Mouse (Mus musculus) kidney, embryonic 14.5 days (tissue): ENCODE data around the gene Gas1. TPM values are rescaled to one million over a fixed set of nuclear protein-coding genes. Genes with fewer than 3 reads are reported as not detected.

Experiments
- ATAC-seq: fragments of 200-750 bp; cut with Nextera tagmentation; 2 replicates; pipeline ENCODE4 v1.8.0; 2017; ENCODE audit warnings: moderate number of reproducible peaks, mild to moderate bottlenecking, moderate TSS enrichment, moderate library complexity; ENCODE audit not compliant: low FRiP score, low TSS enrichment
- H3K27ac ChIP-seq: fragments of 300-500 bp; sonication (generic); 2 replicates; pipeline ENCODE4 v1.5.1; 2014; ENCODE audit warnings: low read depth, mild to moderate bottlenecking, low read length, moderate library complexity, mixed read lengths
- H3K27me3 ChIP-seq: fragments of 300-500 bp; sonication (generic); 2 replicates; pipeline ENCODE4 v1.6.1; 2014; ENCODE audit warnings: mild to moderate bottlenecking, low read length; ENCODE audit not compliant: control insufficient read depth, insufficient read depth
- H3K36me3 ChIP-seq: fragments of 300-500 bp; sonication (generic); 2 replicates; pipeline ENCODE4 v1.6.1; 2014; ENCODE audit warnings: low read length, mixed read lengths; ENCODE audit not compliant: control insufficient read depth, insufficient read depth
- H3K4me1 ChIP-seq: fragments of 300-500 bp; sonication (generic); 2 replicates; pipeline ENCODE4 v1.6.1; 2014; ENCODE audit warnings: low read length, mixed read lengths; ENCODE audit not compliant: control insufficient read depth, insufficient read depth
- H3K4me2 ChIP-seq: fragments of 300-500 bp; sonication (generic); replicated peaks from 2 replicates; pipeline ENCODE4 v1.6.1; 2014; ENCODE audit warnings: low read depth, mild to moderate bottlenecking, low read length
- H3K4me3 ChIP-seq: fragments of 300-500 bp; sonication (generic); 2 replicates; pipeline ENCODE4 v1.5.1; 2014; ENCODE audit warnings: mild to moderate bottlenecking, low read length
- H3K9ac ChIP-seq: fragments of 300-500 bp; sonication (generic); 2 replicates; pipeline ENCODE4 v1.6.1; 2014; ENCODE audit warnings: low read depth, mild to moderate bottlenecking, low read length, moderate library complexity
- H3K9me3 ChIP-seq: fragments of 300-500 bp; sonication (generic); 2 replicates; pipeline ENCODE4 v1.6.1; 2016; ENCODE audit warnings: low read length; ENCODE audit not compliant: control insufficient read depth
- WGBS: fragments of 180-500 bp; shearing (Covaris S2); extraction: QIAGEN DNeasy Blood & Tissue Kit; methylation state at CpG from one replicate; pipeline ENCODE4 v1.1.7; 2014; 5-methylcytosine and 5-hydroxymethylcytosine counted together
- polyA plus RNA-seq: library from polyadenylated mRNA; unstranded; fragments of >200 nt; fragmentation: Nextera tagmentation; extraction: Ambion mirVana; gene quantifications from 2 replicates; pipeline ENCODE4 v1.2.1, GENCODE M21; 2014

The Gas1 gene
- polyA plus RNA-seq, 1 experiment from 2014 or later: 143 TPM

GRCm38 (mm10) chr13:60134439-60134799 is 42.7 kb downstream of the Gas1 start:
- no peaks in the 10 kb centered on the region for H3K27me3 ChIP-seq
- no peaks in the 10 kb centered on the region for H3K9me3 ChIP-seq
- no peak overlapping the region for H3K9ac ChIP-seq
- peaks cover 14% of the 10 kb centered on the region for H3K4me1 ChIP-seq
- 83% methylated on average over 5 of the region's 5 CpGs for WGBS
- H3K27ac ChIP-seq: no peak overlapping the region
- no peak for ATAC-seq
- H3K4me3 ChIP-seq: no peak overlapping the region
- no peaks in the 10 kb centered on the region for H3K36me3 ChIP-seq
- H3K4me2 ChIP-seq: no peak overlapping the region

DNA sequence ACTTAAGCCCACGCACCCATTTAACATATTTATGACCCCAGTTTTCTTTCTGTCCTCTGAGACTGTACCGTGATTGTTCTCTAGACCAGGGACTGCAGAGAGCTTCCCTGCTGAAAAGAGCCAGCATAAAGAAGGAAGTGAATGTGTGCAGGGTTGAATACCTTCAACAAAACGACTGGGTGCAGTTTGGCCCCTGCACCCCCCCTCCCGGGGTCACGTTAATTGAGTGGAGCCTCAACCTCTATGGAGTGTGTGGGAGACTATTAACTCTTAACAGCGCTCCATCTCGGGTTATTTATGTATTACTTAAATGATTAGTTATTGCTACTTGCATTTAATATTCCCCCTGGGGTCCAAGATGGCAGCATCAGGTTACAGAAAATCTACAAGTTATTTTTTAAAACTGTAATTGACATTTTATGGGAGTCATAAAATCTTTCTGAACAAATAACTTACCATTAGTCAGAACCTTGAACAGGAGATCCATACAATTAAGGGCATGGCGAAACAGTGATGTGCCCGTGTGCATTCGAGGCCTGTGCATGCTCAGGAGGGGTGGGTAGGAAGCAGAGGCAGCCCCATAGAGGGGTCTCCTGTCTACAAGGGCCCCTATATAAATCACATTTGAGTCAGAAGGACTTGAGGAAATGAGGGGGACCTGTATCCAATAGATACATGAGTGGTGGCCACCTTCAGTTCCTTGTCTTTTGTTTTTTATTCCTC is 43.3 kb downstream of the Gas1 start:
- Histone ChIP-seq H3K9me3 (no peaks in the 10 kb centered on the region), H3K4me3 (no peak overlapping the region), H3K4me1 (peaks cover 14% of the 10 kb centered on the region), H3K9ac (no peak overlapping the region), H3K4me2 (no peak overlapping the region), H3K27ac (no peak overlapping the region), H3K27me3 (no peaks in the 10 kb centered on the region), H3K36me3 (no peaks in the 10 kb centered on the region)
- 15% methylated on average over 10 of the region's 10 CpGs for WGBS
- ATAC-seq: peak; percentile 35; the same call in 1 of the 2 replicates

DNA sequence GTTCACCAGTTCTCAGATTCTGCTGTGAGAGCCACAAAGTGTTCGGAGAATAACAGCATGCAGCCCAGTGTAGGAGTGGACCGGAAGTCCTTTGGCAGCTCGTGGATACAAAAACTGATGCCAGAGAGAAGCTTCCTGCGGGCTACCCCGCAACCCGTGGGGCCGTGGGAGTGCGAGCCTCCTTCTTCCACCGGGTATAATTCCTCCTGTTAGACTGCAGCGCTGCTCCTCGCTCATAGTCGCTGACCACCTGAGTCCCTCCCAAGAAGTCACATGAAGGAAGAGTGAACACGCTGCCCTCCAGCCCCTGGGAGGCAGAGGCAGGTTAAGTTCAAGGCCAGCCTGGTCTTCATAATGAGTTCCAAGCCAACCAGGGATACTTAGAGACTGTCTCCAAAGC is 45.4 kb downstream of the Gas1 start:
- ATAC-seq: no peak
- Histone ChIP-seq H3K9me3 (no peaks in the 10 kb centered on the region), H3K4me3 (no peak overlapping the region), H3K27me3 (no peaks in the 10 kb centered on the region), H3K4me2 (no peak overlapping the region), H3K27ac (no peak overlapping the region), H3K9ac (no peak overlapping the region), H3K36me3 (no peaks in the 10 kb centered on the region), H3K4me1 (peaks cover 14% of the 10 kb centered on the region)
- WGBS: 39% methylated on average over 13 of the region's 13 CpGs

DNA sequence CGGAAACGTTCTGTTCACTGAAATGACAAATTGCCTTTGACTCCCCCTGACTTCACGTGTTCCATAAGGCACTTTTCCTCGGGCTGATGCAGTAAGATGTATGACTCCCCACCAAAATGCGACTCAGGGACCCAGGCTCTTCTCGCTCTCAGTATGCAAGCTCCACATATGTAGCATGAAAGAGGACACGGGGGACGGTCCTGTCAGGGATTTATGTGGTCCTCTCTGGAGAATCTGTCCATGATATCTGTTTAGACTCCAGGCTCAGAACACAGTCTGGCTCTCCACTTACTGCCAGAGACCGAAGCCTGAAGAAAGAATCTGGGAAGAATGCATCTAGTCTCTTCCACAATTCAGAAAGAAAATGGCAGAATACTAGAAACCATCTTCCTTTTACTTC is 47.6 kb downstream of the Gas1 start:
- H3K4me2 ChIP-seq: no peak overlapping the region
- H3K4me1 ChIP-seq: peaks cover 28% of the 10 kb centered on the region
- no peak for ATAC-seq
- H3K27me3 ChIP-seq: no peaks in the 10 kb centered on the region
- H3K27ac ChIP-seq: no peak overlapping the region
- H3K9me3 ChIP-seq: no peaks in the 10 kb centered on the region
- H3K36me3 ChIP-seq: no peaks in the 10 kb centered on the region
- H3K4me3 ChIP-seq: no peak overlapping the region
- no peak overlapping the region for H3K9ac ChIP-seq
- 30% methylated on average over 9 of the region's 9 CpGs for WGBS

DNA sequence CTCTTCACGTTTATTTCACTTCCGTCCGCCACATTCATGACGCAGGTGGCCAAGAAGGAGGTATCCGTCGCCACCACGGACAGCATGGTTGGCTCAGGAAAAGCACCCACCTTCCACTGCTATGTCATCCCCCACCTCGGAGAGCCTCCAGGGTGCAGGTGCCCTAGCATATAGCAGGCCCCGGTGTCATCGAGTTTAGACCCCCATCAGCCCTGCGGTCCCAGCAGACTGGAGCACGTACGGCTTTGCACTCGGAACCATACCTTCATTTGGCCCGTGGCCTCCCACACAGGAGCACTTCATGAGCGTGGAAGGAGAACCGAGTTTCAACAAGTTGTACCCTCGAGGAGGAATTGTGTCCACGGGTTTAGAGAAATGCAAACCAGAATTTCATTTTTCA is 50.8 kb downstream of the Gas1 start:
- H3K4me1 ChIP-seq: peaks cover 32% of the 10 kb centered on the region
- WGBS: 49% methylated on average over 19 of the region's 19 CpGs
- ATAC-seq: no peak; the same call in 1 of the 2 replicates
- H3K9me3 ChIP-seq: no peaks in the 10 kb centered on the region
- no peaks in the 10 kb centered on the region for H3K36me3 ChIP-seq
- no peak overlapping the region for H3K4me3 ChIP-seq
- H3K27me3 ChIP-seq: no peaks in the 10 kb centered on the region
- no peak overlapping the region; the same call in 1 of the 2 replicates for H3K4me2 ChIP-seq
- H3K9ac ChIP-seq: no peak overlapping the region
- H3K27ac ChIP-seq: no peak overlapping the region

GRCm38 (mm10) chr13:60125501-60126305 is 51.5 kb downstream of the Gas1 start:
- peak overlapping the region; percentile 15 for H3K4me2 ChIP-seq
- H3K9ac ChIP-seq: no peak overlapping the region; the same call in 1 of the 2 replicates
- no peak for ATAC-seq
- WGBS: 12% methylated on average over 13 of the region's 13 CpGs
- no peak overlapping the region for H3K4me3 ChIP-seq
- no peaks in the 10 kb centered on the region for H3K36me3 ChIP-seq
- no peaks in the 10 kb centered on the region for H3K27me3 ChIP-seq
- H3K27ac ChIP-seq: peak overlapping the region; percentile 62
- peaks cover 32% of the 10 kb centered on the region for H3K4me1 ChIP-seq
- no peaks in the 10 kb centered on the region for H3K9me3 ChIP-seq

DNA sequence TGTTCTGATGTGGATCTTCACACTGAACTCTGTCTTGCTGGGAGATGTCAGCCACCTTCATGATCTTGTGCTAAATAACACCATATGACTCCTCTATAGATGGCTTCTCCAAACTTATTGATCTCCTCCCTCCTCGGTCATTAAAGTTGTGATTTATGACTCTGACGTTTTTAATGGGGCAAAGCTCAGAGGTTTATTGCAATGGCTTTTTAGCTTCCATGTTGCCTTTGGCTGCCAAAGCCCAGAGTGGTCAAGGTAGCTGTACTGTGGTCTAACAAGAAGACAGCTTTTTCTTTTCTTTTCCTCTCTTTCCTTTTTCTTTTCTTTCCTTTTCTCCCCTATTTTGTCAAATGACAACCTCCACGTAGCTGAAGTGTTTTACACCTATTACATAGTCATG is 52.1 kb downstream of the Gas1 start:
- no peaks in the 10 kb centered on the region for H3K27me3 ChIP-seq
- no peaks in the 10 kb centered on the region for H3K36me3 ChIP-seq
- peaks cover 32% of the 10 kb centered on the region for H3K4me1 ChIP-seq
- H3K9me3 ChIP-seq: no peaks in the 10 kb centered on the region
- peak; percentile 44; the same call in 1 of the 2 replicates for ATAC-seq
- 5% methylated on average over 3 of the region's 3 CpGs for WGBS
- no peak overlapping the region for H3K27ac ChIP-seq
- no peak overlapping the region for H3K4me2 ChIP-seq
- H3K9ac ChIP-seq: no peak overlapping the region
- H3K4me3 ChIP-seq: no peak overlapping the region

- Histone ChIP-seq H3K27me3 (no peaks in the 10 kb centered on the region), H3K36me3 (no peaks in the 10 kb centered on the region), H3K27ac (no peak overlapping the region), H3K4me1 (peaks cover 32% of the 10 kb centered on the region), H3K9me3 (no peaks in the 10 kb centered on the region), H3K4me2 (no peak overlapping the region), H3K4me3 (no peak overlapping the region), H3K9ac (no peak overlapping the region)
- 31% methylated on average over 7 of the region's 7 CpGs for WGBS
- ATAC-seq: no peak
Observed at GRCm38 (mm10) chr13:60124456-60124855, 52.7 kb downstream of the Gas1 start.
